8 mouse cellular contexts compared by ENCODE assay signal in the genomic region with DNA sequence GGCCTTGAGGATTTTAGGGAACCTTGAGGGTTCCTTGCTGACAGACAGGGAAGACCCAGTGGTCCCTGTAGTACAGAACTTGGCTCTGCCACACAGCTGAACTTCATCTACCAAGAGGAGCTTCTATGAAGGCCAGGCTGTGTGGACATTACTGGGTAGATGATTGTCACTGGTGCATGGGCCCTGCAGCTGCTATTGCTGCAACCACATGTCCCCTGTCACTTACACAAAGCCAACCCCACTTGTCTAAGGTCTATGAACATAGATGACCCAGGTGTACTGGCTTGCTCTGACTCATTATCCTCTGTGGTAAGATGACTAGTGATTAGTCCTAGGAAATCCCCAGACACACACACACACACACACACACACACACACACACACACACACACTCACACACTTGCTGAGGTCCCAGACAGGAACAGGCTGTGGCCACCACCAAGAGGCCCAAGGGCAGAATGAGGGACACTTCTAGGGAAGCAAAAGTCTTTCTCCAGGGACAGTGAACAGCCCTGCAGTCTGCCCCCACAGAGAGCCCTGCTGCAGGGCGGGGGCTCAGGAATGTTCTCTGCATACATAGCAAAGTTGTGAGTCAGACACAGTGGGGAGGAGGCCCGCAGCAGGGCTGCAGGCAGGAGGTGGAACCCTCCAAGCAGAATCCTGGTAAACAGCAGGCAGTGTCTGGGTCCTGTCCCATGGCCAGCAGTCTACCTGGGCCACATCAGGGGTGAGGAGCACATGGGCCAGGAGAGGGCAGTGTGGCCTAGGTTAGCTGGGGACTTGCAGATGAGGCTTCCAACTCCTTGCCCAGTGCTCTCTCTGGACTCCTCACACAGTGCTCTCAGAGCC. TPM values are rescaled to one million over a fixed set of nuclear protein-coding genes. Genes with fewer than 3 reads are reported as not detected.
A peak's percentile ranks its signal among the peaks of the same experiment; 100 is the strongest.
DNase-seq lines count a peak whose midpoint lies in the region; ATAC-seq and TF ChIP-seq lines count a peak whose summit lies in the region.

No protein-coding gene starts in this region.

- TF ChIP-seq POLR2A in ES-Bruce4 (IDR thresholded peaks at IDR 0.05; ENCODE audit: insufficient read depth, low read length), result no peak

- no peaks in the 10 kb centered on the region for H3K9me3 ChIP-seq in ES-Bruce4 (replicated peaks; ENCODE audit: control insufficient read depth, insufficient read depth, low read length, poor library complexity, severe bottlenecking)
- H3K9me3 ChIP-seq in heart, embryonic 16.5 days (replicated peaks; ENCODE audit: control insufficient read depth, low read length), result no peaks in the 10 kb centered on the region

- H3K36me3 ChIP-seq in ES-Bruce4 (ENCODE audit: control insufficient read depth, insufficient read depth, low read length, poor library complexity, severe bottlenecking), result no peaks in the 10 kb centered on the region
- no peaks in the 10 kb centered on the region for H3K36me3 ChIP-seq in heart, embryonic 16.5 days (ENCODE audit: control insufficient read depth, insufficient read depth)

- WGBS in heart, embryonic 16.5 days, result 2% methylated on average over 2 of the region's 2 CpGs

- no peaks in the 10 kb centered on the region for H3K27me3 ChIP-seq in ES-Bruce4 (ENCODE audit: control insufficient read depth, insufficient read depth, low read length, poor library complexity, severe bottlenecking)
- H3K27me3 ChIP-seq in heart, embryonic 16.5 days (ENCODE audit: control insufficient read depth, insufficient read depth, low read length), result no peaks in the 10 kb centered on the region

- peak; percentile 85 for TF ChIP-seq CTCF in ES-Bruce4 (IDR thresholded peaks at IDR 0.05; ENCODE audit: low read depth, low read length)

- H3K4me3 ChIP-seq in ES-Bruce4 (ENCODE audit: low read depth, low read length), result no peak overlapping the region
- no peak overlapping the region for H3K4me3 ChIP-seq in heart, embryonic 16.5 days (ENCODE audit: low read length)

- intact Hi-C loops in left cerebral cortex, postnatal 14 days (cut with DNase I), result no loop called here

- DNase-seq in embryo, embryonic 10 days (ENCODE audit: low spot score), result peak; percentile 39
- DNase-seq in embryo, embryonic 10.5 days (ENCODE audit: low spot score), result no peak
- DNase-seq in embryo, embryonic 9.5 days (ENCODE audit: extremely low spot score), result peak; percentile 37
- DNase-seq in left cerebral cortex, postnatal 14 days (ENCODE audit: low spot score in 2 of 2), result peak; percentile 28 to 52

- 0 out of 2 replicates have a peak overlapping the region, but pooled peaks have one; percentile 13 for H3K4me2 ChIP-seq in heart, embryonic 16.5 days (ENCODE audit: low read depth, low read length)

- peak overlapping the region; percentile 62 for H3K27ac ChIP-seq in ES-Bruce4 (ENCODE audit: insufficient read depth, low read length)
- peak overlapping the region; percentile 52 for H3K27ac ChIP-seq in heart, embryonic 16.5 days (ENCODE audit: low read length)

- ATAC-seq in heart, embryonic 16.5 days (replicated peaks; ENCODE audit: extremely low read depth, insufficient read depth, low FRiP score), result peak; percentile 92
- ATAC-seq in megakaryocyte-erythroid progenitor cell, adult 5-6 weeks (replicated peaks; ENCODE audit: low FRiP score, low TSS enrichment, poor library complexity, severe bottlenecking), result peak; percentile 39; the same call in 1 of the 2 replicates
- no peak for ATAC-seq in activated CD4-positive, CD25-positive, alpha-beta regulatory T cell, adult 4 months

- peaks cover 10% of the 10 kb centered on the region for H3K4me1 ChIP-seq in ES-Bruce4 (ENCODE audit: control insufficient read depth, insufficient read depth, low read length)
- peaks cover 18% of the 10 kb centered on the region for H3K4me1 ChIP-seq in heart, embryonic 16.5 days (ENCODE audit: control insufficient read depth, insufficient read depth, low read length)

- no peak overlapping the region for H3K9ac ChIP-seq in ES-Bruce4 (ENCODE audit: low read depth, poor library complexity, severe bottlenecking)
- H3K9ac ChIP-seq in heart, embryonic 16.5 days (ENCODE audit: low read length), result peak overlapping the region; percentile 39; the same call in 1 of the 2 replicates

- TF ChIP-seq EP300 in ES-Bruce4 (IDR thresholded peaks at IDR 0.05; ENCODE audit: insufficient read depth, low read depth, low read length), result peak; percentile 90

RNA-seq across cellular contexts. Expression of a gene that starts 14.1 kb away (rescaled TPM):
- 0.91 and 4.5 TPM in 2 replicates for polyA plus RNA-seq in ES-Bruce4 (2011; ENCODE audit: insufficient read depth, insufficient read length, low read depth, missing spikeins)
- polyA plus RNA-seq in heart, embryonic 16.5 days (2015; fragmentation: Nextera tagmentation; extraction: Ambion mirVana), result 0.34 TPM in 1 of 2 replicates, not detected in the other
- total RNA-seq in left cerebral cortex, postnatal 14 days (2021), result not detected
- 0.45 TPM in 1 of 2 replicates, not detected in the other for total RNA-seq in megakaryocyte-erythroid progenitor cell, adult 5-6 weeks (2014; fragmentation: Nextera tagmentation)
- not detected in 2 replicates for total RNA-seq in megakaryocyte-erythroid progenitor cell, adult 5-6 weeks (2017)
- not detected for polyA plus RNA-seq in activated CD4-positive, CD25-positive, alpha-beta regulatory T cell, adult 4 months (2017; shearing (Covaris generic))
